Mouse (Mus musculus) v-Abl transformed pro-B cells (cell line): ENCODE measurements around the gene Cdc42bpg.

ENCODE experiments used
- in situ Hi-C, 2 experiments: fragments of 400-800 bp; cut with MboI; formaldehyde crosslinking; loops; one replicate each; pipeline ENCODE4 v1.15.1; 2025; ENCODE audit not compliant: unreplicated experiment in 2 of 2

The Cdc42bpg gene

DNA sequence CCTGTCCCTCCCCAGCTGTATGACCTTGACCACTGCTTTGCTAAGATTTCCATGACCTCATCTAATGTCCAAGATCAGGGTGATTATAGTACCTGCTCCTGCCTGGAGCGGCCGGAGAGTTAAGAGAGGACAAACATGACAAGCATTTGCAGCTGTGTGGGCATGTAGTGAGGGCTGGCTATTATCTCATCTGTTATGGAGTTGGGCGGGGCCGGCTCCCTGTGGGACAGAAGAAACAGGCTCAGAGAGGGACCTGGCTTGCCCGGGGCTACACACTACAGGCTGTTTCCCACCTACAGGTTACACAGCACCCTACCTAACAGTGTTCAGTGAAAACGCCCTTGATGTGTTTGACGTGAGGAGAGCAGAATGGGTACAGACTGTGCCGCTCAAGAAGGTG, 15.1 kb downstream of the Cdc42bpg start:
- in situ Hi-C loops: no loop called here

GRCm38 (mm10) chr19:6321786-6322621, 15.7 kb downstream of the Cdc42bpg start:
- in situ Hi-C loops: no loop called here

DNA sequence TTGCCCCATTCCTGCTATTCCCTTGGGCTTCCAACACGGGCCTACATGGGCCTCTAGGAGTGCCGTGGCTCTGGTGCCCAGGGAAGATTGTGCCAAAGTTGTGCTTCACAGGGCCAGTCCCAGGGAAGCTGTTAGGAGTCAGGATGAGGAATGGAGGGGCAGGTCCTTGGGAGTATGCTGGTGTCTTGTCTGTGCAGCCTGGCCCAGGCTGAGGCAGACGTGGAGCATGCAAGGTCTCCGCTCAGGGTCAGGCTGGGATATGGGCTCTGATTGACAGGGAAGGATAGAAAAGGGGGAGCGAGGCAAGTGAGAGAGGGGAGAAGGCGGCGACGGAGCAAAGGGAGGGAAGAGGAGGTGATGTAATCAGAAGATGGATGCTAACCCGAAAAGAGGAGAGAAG, 18.5 kb downstream of the Cdc42bpg start:
- in situ Hi-C loops: no loop called here

DNA sequence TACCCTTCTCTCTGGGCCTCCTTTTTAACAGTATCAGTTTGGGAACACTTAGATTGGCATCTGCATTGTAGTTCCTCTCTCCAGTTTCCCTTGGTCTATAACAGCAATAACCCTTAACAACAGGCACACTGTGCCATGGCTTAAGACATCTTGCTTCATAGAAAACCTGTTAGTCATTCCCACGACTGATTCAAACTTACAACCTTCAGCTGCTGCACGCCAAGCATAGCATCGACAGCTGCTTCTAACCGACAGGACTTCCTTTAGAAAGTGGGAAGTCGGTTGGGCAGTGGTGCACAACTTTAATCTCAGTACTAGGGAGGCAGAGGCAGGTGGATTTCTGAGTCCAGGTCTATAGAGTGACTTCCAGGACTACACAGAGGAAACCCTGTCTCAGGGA, 24.9 kb downstream of the Cdc42bpg start:
- in situ Hi-C loops: loop anchor here in 1 of 2 experiments (5.0 to 10.0 kb wide), 2 partner anchors 204 to 286 kb away; partner anchors contain the start of genes Snx15 and Syvn1

- in situ Hi-C loops: loop anchor here in 1 of 2 experiments (5.0 to 10.0 kb wide), 2 partner anchors 205 to 287 kb away; partner anchors contain the start of genes Snx15 and Syvn1
Observed at GRCm38 (mm10) chr19:6331719-6332516, 25.7 kb downstream of the Cdc42bpg start.

GRCm38 (mm10) chr19:6333761-6334595, 27.7 kb downstream of the Cdc42bpg start:
- in situ Hi-C loops: loop anchor here in 1 of 2 experiments (5.0 to 10.0 kb wide), 2 partner anchors 207 to 289 kb away; partner anchors contain the start of genes Snx15 and Syvn1

DNA sequence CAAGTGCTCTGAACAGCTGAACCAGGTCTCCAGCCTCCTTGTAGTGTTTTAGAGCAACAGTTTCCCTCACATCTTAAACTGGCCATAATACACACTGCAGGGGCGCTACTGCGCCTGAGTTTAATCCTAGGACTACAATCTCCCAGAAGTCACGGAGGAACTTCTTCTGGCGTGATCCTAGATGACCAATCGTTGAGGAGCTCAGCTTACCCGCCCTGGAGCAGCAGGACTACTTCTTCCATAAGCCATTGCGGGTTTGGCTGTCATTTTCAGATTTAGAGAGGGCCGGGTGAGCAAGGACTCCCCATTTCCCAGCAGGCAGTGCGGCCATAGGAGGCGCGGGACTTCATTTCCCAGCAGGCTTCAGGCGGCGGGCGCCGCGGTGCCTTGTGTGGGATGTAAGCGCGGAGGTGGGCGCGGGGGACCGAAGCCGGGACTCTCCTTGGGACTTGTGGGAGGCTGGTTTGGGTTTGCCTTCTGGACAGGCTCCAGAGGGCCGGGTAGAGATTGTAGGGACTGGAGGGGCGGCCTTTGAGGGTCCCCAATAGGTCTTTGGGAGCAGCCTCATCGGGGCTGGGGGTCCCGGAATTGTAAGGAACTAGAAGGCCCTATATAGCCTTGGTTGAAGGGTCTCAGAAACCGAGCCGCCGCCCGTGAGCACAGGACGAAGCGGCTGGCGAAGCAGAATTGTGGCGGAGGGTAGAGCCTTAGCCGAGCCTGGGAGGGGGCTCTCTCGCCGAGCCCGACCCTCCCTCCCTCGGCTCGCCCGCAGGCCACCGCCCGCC, 28.6 kb downstream of the Cdc42bpg start, which contains the start of gene Men1:
TSS of gene Men1 (plus strand) at position 307 of the 785 bp plus-strand sequence.
- in situ Hi-C loops: loop anchor here in 1 of 2 experiments (5.0 to 10.0 kb wide), 2 partner anchors 208 to 290 kb away; partner anchors contain the start of genes Snx15 and Syvn1

DNA sequence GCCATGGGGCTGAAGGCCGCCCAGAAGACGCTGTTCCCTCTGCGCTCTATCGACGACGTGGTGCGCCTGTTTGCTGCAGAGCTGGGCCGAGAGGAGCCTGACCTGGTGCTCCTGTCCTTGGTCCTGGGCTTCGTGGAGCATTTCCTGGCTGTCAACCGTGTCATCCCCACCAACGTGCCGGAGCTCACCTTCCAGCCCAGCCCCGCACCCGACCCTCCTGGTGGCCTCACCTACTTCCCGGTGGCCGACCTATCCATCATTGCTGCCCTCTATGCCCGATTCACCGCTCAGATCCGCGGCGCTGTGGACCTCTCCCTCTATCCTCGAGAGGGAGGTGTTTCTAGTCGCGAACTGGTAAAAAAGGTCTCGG, 29.2 kb downstream of the Cdc42bpg start:
- in situ Hi-C loops: loop anchor here in 1 of 2 experiments (10.0 kb wide), 1 partner anchor 291 kb away; the partner anchor contains the start of gene Syvn1

DNA sequence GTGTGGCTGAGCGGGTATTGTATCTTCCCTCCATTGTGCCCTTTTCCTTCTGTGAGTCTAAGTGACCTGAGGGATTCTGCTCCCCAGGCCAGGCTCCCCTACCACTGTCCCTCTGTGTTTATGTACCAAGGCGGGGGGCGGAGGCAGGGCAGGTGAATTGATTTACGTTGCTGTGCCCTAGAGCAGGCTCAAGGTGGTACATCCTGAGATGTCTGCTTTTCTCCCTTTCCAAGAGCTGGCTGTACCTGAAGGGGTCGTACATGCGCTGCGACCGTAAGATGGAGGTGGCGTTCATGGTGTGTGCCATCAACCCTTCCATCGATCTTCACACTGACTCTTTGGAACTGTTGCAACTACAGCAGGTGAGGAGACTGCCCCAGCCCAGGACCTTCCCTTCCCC, 30.7 kb downstream of the Cdc42bpg start:
- in situ Hi-C loops: loop anchor here in 1 of 2 experiments (10.0 kb wide), 1 partner anchor 292 kb away; the partner anchor contains the start of gene Syvn1

GRCm38 (mm10) chr19:6338171-6338570, 31.9 kb downstream of the Cdc42bpg start:
- in situ Hi-C loops: loop anchor here in 1 of 2 experiments (10.0 kb wide), 1 partner anchor 293 kb away; the partner anchor contains the start of gene Syvn1

- in situ Hi-C loops: loop anchor here in 1 of 2 experiments (10.0 kb wide), 1 partner anchor 294 kb away; the partner anchor contains the start of gene Syvn1
Observed at GRCm38 (mm10) chr19:6338716-6339115, 32.5 kb downstream of the Cdc42bpg start.

- in situ Hi-C loops: loop anchor here in 1 of 2 experiments (10.0 kb wide), 1 partner anchor 294 kb away; the partner anchor contains the start of gene Syvn1
Observed at GRCm38 (mm10) chr19:6339191-6339590, 32.9 kb downstream of the Cdc42bpg start.

DNA sequence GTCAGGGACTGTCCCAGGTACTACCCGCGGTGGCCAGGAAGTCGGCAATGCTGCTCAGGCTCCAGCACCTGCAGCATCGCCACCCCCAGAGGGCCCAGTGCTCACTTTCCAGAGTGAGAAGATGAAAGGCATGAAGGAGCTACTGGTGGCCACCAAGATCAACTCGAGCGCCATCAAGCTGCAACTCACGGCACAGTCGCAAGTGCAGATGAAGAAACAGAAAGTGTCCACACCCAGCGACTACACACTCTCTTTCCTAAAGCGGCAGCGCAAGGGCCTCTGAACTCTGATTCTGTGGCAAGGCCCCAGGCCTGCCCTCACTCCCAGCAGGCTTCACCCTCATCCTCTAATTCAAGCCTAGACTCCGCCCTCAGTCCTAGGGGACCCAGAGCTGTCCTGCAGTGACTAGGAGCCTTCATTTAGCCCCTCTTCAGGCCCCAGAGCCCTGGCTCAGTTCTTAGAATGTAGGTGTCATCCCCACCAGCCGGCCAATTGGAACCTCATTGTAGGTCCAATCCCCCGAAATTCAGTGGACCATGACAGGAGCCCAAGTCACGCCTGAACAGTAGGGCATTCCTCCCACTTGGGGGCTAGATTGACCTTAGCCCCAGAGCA, 33.7 kb downstream of the Cdc42bpg start:
- in situ Hi-C loops: loop anchor here in 1 of 2 experiments (10.0 kb wide), 1 partner anchor 295 kb away; the partner anchor contains the start of gene Syvn1

DNA sequence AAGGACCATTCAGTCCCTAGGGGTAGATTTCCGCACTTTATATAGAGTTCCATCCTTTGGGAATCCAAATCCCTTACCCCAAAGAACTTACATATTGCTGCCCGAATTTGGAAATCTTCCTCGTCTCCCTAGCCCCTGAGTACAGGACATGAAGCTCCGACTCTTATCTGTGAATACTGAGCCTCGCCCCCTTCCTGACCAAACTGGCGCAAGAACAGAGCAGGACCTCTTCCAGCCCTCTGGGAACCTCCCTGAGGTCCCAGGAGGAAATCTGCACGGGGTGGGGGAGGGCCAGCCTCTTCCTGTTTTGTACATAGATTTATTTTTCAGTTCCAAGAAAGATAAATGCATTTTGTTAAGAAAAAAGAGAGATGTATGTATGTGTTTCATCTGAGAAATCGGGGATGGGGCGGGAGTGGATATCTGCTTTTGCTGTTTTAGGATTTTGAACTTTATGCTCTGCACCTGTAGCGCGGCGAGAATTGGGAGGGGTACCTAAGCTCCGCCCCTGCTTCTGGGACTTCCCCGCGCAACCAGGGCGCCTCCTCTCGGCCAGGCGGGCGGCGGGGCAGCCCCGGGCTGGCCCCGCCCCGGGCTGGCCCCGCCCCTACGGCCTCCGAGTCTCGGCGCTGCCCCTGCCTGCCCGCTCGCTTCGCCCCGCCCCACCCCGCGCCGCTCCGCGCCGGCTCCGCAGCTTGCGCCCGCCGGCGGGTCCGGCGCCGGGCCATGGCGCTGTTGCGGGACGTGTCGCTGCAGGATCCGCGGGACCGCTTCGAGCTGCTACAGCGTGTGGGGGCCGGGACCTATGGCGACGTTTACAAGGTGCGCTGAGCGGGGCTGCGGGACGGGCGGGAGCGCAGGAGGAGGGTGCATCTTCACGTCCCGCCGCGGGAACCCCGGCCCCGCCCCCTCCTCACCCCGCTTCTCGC, 34.5 kb downstream of the Cdc42bpg start, which contains the start of gene Map4k2:
TSS of gene Map4k2 (plus strand) at position 612 of the 929 bp plus-strand sequence.
- in situ Hi-C loops: no loop called here

DNA sequence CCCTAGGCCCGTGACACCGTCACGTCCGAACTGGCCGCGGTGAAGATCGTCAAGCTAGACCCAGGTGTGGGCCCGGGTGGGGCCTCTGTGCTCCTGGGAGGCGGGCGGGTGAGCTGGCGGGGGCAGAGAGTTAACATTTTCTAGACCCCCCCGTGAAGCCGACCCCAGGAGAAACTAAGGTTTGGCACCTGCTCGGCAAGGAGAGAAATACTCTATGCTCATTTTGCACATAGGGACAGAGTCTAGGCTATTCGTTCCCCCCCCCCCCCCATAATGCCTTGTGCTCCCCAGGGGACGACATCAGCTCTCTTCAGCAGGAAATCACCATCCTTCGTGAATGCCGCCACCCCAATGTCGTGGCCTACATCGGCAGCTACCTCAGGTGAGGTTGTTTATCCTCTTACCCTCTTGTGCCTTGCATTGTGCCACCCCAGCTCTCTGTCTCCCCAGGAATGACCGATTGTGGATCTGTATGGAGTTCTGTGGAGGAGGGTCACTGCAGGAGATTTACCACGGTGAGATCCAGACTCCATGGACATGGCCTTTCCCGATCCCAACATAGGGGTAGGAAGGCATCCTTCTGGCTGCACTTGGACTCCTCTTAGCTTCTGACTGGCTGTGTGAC, 35.3 kb downstream of the Cdc42bpg start:
- in situ Hi-C loops: no loop called here

DNA sequence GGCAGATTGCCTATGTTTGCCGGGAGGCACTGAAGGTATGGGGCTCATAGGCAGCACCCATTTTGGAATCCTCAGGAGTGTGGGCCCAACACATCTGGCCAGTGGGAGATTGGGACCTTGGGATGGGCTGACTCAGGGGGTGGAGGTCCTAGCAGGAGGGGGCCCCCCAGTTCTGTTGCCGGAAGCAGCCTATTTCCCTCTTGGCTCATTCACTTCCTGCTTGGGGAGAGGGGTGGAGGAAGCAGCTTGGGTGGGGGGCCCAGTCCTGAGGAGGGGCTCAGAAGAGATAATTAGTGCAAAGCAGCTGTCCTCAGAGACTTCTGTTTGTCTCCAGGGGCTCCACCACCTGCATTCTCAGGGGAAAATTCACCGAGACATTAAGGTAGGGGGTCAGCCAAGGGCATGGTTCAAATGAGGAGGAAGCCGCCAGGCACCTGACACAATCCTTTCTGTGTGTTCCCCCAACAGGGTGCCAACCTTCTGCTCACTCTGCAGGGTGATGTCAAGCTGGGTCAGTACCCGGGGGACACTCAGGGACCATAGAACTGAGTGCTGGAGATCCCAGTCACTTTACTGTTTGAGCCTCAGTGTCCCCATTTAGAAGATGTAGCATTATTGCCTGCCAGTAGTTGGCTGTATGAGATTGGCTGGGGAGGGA, 36.1 kb downstream of the Cdc42bpg start:
- in situ Hi-C loops: no loop called here
